Mouse (Mus musculus) midbrain, embryonic 12.5 days (tissue): ENCODE results near the gene Lmnb2. TPM values are rescaled to one million over a fixed set of nuclear protein-coding genes. Genes with fewer than 3 reads are reported as not detected.

Source experiments
- ATAC-seq: fragments of 200-750 bp; cut with Nextera tagmentation; 2 replicates; pipeline ENCODE4 v1.8.0; 2017; ENCODE audit warnings: low read depth, moderate TSS enrichment, moderate library complexity; ENCODE audit not compliant: low FRiP score
- H3K27ac ChIP-seq: fragments of 300-500 bp; sonication (generic); replicated peaks from 2 replicates; pipeline ENCODE4 v1.5.1; 2016; ENCODE audit warnings: mild to moderate bottlenecking
- H3K27me3 ChIP-seq: fragments of 300-500 bp; sonication (generic); 2 replicates; pipeline ENCODE4 v1.6.1; 2016; ENCODE audit warnings: mild to moderate bottlenecking
- H3K36me3 ChIP-seq: fragments of 300-500 bp; sonication (generic); 2 replicates; pipeline ENCODE4 v1.6.1; 2016
- H3K4me1 ChIP-seq: fragments of 300-500 bp; sonication (generic); 2 replicates; pipeline ENCODE4 v1.6.1; 2016
- H3K4me2 ChIP-seq: fragments of 300-500 bp; sonication (generic); replicated peaks from 2 replicates; pipeline ENCODE4 v1.6.1; 2016; ENCODE audit warnings: mild to moderate bottlenecking, moderate library complexity
- H3K4me3 ChIP-seq: fragments of 300-500 bp; sonication (generic); 2 replicates; pipeline ENCODE4 v1.5.1; 2016; ENCODE audit warnings: mild to moderate bottlenecking
- H3K9ac ChIP-seq: fragments of 300-500 bp; sonication (generic); replicated peaks from 2 replicates; pipeline ENCODE4 v1.6.1; 2016; ENCODE audit warnings: mild to moderate bottlenecking, moderate library complexity
- H3K9me3 ChIP-seq: fragments of 300-500 bp; sonication (generic); 2 replicates; pipeline ENCODE4 v1.6.1; 2016; ENCODE audit warnings: mild to moderate bottlenecking
- WGBS: fragments of 180-500 bp; shearing (Covaris S2); methylation state at CpG from one replicate; pipeline ENCODE4 v1.1.7; 2016; 5-methylcytosine and 5-hydroxymethylcytosine counted together
- polyA plus RNA-seq: library from polyadenylated mRNA; unstranded; fragments of >200 nt; fragmentation: Nextera tagmentation; extraction: Ambion mirVana; gene quantifications from 2 replicates; pipeline ENCODE4 v1.2.1, GENCODE M21; 2016

Lmnb2 gene
- polyA plus RNA-seq = 61.7 and 62.0 TPM in 2 replicates

GRCm38 (mm10) chr10:80917779-80918434, at the start of gene Lmnb2:
Gene Lmnb2, minus strand, starts transcription at chr10:80918245.
- H3K27ac ChIP-seq = peak within 1 kb of the TSS; percentile 54
- ATAC-seq = peak; percentile 75
- H3K36me3 ChIP-seq = peaks cover 28% of the 10 kb centered on the region
- no peaks in the 10 kb centered on the region for H3K9me3 ChIP-seq
- H3K4me3 ChIP-seq = peak within 1 kb of the TSS; percentile 76
- peak within 1 kb of the TSS; percentile 87 for H3K4me2 ChIP-seq
- H3K4me1 ChIP-seq = peaks cover 36% of the 10 kb centered on the region
- peaks cover 16% of the 10 kb centered on the region for H3K27me3 ChIP-seq
- peak within 1 kb of the TSS; percentile 82 for H3K9ac ChIP-seq
- WGBS = under 1% methylated on average over 61 of the region's 61 CpGs

GRCm38 (mm10) chr10:80967101-80967656, 49.1 kb upstream of the Lmnb2 start:
- Histone ChIP-seq H3K9me3 (no peaks in the 10 kb centered on the region), H3K4me1 (no peaks in the 10 kb centered on the region), H3K4me3 (no peak overlapping the region), H3K27ac (no peak overlapping the region), H3K27me3 (no peaks in the 10 kb centered on the region), H3K36me3 (no peaks in the 10 kb centered on the region), H3K4me2 (no peak overlapping the region), H3K9ac (no peak overlapping the region)
- ATAC-seq = no peak
- 68% methylated on average over 3 of the region's 3 CpGs for WGBS

GRCm38 (mm10) chr10:80966296-80966695, 48.3 kb upstream of the Lmnb2 start:
- H3K9ac ChIP-seq = peak overlapping the region; percentile 31; the same call in 1 of the 2 replicates
- no peaks in the 10 kb centered on the region; the same call in 1 of the 2 replicates for H3K4me1 ChIP-seq
- H3K27me3 ChIP-seq = peaks cover 6% of the 10 kb centered on the region
- H3K27ac ChIP-seq = no peak overlapping the region
- H3K4me3 ChIP-seq = no peak overlapping the region
- H3K36me3 ChIP-seq = no peaks in the 10 kb centered on the region
- ATAC-seq = no peak
- no peaks in the 10 kb centered on the region for H3K9me3 ChIP-seq
- WGBS = 68% methylated on average over 12 of the region's 12 CpGs
- no peak overlapping the region for H3K4me2 ChIP-seq

GRCm38 (mm10) chr10:80963031-80963975, 45.3 kb upstream of the Lmnb2 start:
- Histone ChIP-seq H3K9ac (no peak overlapping the region), H3K27ac (no peak overlapping the region), H3K4me1 (no peaks in the 10 kb centered on the region; the same call in 1 of the 2 replicates), H3K36me3 (no peaks in the 10 kb centered on the region), H3K4me3 (no peak overlapping the region), H3K27me3 (peaks cover 16% of the 10 kb centered on the region), H3K9me3 (no peaks in the 10 kb centered on the region), H3K4me2 (no peak overlapping the region)
- ATAC-seq = no peak
- WGBS = 55% methylated on average over 12 of the region's 12 CpGs

- Histone ChIP-seq H3K4me3 (no peak overlapping the region), H3K4me2 (no peak overlapping the region), H3K27me3 (peaks cover 16% of the 10 kb centered on the region), H3K27ac (no peak overlapping the region), H3K9me3 (no peaks in the 10 kb centered on the region), H3K4me1 (no peaks in the 10 kb centered on the region; the same call in 1 of the 2 replicates), H3K36me3 (no peaks in the 10 kb centered on the region), H3K9ac (no peak overlapping the region)
- 82% methylated on average over 5 of the region's 5 CpGs for WGBS
- ATAC-seq = no peak
Observed at GRCm38 (mm10) chr10:80962585-80962984, 44.5 kb upstream of the Lmnb2 start.

GRCm38 (mm10) chr10:80962051-80962472, 44.0 kb upstream of the Lmnb2 start:
- Histone ChIP-seq H3K27me3 (peaks cover 16% of the 10 kb centered on the region), H3K4me1 (no peaks in the 10 kb centered on the region; the same call in 1 of the 2 replicates), H3K36me3 (no peaks in the 10 kb centered on the region), H3K27ac (no peak overlapping the region), H3K9ac (no peak overlapping the region), H3K4me2 (no peak overlapping the region), H3K9me3 (no peaks in the 10 kb centered on the region), H3K4me3 (no peak overlapping the region)
- ATAC-seq = no peak
- 55% methylated on average over 10 of the region's 10 CpGs for WGBS

- Histone ChIP-seq H3K9ac (no peak overlapping the region; the same call in 1 of the 2 replicates), H3K27me3 (peaks cover 16% of the 10 kb centered on the region), H3K36me3 (no peaks in the 10 kb centered on the region), H3K27ac (peak overlapping the region; percentile 35; the same call in 1 of the 2 replicates), H3K4me3 (no peak overlapping the region), H3K4me2 (no peak overlapping the region), H3K4me1 (peaks cover 2% of the 10 kb centered on the region; the same call in 1 of the 2 replicates), H3K9me3 (no peaks in the 10 kb centered on the region)
- no peak for ATAC-seq
- WGBS = 16% methylated on average over 15 of the region's 16 CpGs
Observed at GRCm38 (mm10) chr10:80960551-80961508, 42.8 kb upstream of the Lmnb2 start.

- no peaks in the 10 kb centered on the region for H3K9me3 ChIP-seq
- H3K9ac ChIP-seq = no peak overlapping the region
- no peak for ATAC-seq
- H3K36me3 ChIP-seq = no peaks in the 10 kb centered on the region
- no peak overlapping the region for H3K4me2 ChIP-seq
- H3K27ac ChIP-seq = no peak overlapping the region
- H3K27me3 ChIP-seq = peaks cover 16% of the 10 kb centered on the region
- 90% methylated on average over 5 of the region's 5 CpGs for WGBS
- H3K4me1 ChIP-seq = peaks cover 6% of the 10 kb centered on the region; the same call in 1 of the 2 replicates
- H3K4me3 ChIP-seq = no peak overlapping the region
Observed at GRCm38 (mm10) chr10:80958979-80959637, 41.1 kb upstream of the Lmnb2 start.

GRCm38 (mm10) chr10:80957791-80958190, 39.7 kb upstream of the Lmnb2 start:
- H3K27me3 ChIP-seq = peaks cover 16% of the 10 kb centered on the region
- H3K27ac ChIP-seq = no peak overlapping the region
- H3K4me2 ChIP-seq = no peak overlapping the region
- peaks cover 6% of the 10 kb centered on the region; the same call in 1 of the 2 replicates for H3K4me1 ChIP-seq
- no peak overlapping the region for H3K9ac ChIP-seq
- no peaks in the 10 kb centered on the region for H3K36me3 ChIP-seq
- H3K9me3 ChIP-seq = no peaks in the 10 kb centered on the region
- WGBS = 63% methylated on average over 4 of the region's 4 CpGs
- no peak overlapping the region for H3K4me3 ChIP-seq
- ATAC-seq = no peak

- WGBS = 85% methylated on average over 6 of the region's 6 CpGs
- H3K27ac ChIP-seq = no peak overlapping the region
- H3K4me2 ChIP-seq = no peak overlapping the region
Observed at GRCm38 (mm10) chr10:80956901-80957300, 38.9 kb upstream of the Lmnb2 start.

More at GRCm38 (mm10) chr10:80956901-80957300, 38.9 kb upstream of the Lmnb2 start:
- no peak overlapping the region for H3K4me3 ChIP-seq
- peaks cover 16% of the 10 kb centered on the region for H3K27me3 ChIP-seq
- no peaks in the 10 kb centered on the region for H3K36me3 ChIP-seq
- no peak for ATAC-seq
- H3K4me1 ChIP-seq = peaks cover 6% of the 10 kb centered on the region; the same call in 1 of the 2 replicates
- no peaks in the 10 kb centered on the region for H3K9me3 ChIP-seq
- no peak overlapping the region for H3K9ac ChIP-seq
